Mouse (Mus musculus): ENCODE data around the gene Sit1. TPM values are rescaled to one million over a fixed set of nuclear protein-coding genes. Genes with fewer than 3 reads are reported as not detected.

Sit1 gene
- polyA plus RNA-seq (2015; fragmentation: Nextera tagmentation; extraction: Ambion mirVana), result not detected in 2 replicates

GRCm38 (mm10) chr4:43483535-43484091 lies at the start of gene Sit1:
TSS of gene Sit1 (minus strand) at chr4:43483734.

GRCm38 (mm10) chr4:43506536-43507185 lies 23.1 kb upstream of the Sit1 start, which contains the start of gene Car9:
TSS of gene Car9 (plus strand) at chr4:43506966.

GRCm38 (mm10) chr4:43499407-43500333 lies 16.1 kb upstream of the Sit1 start, which contains the start of gene Arhgef39:
TSS of gene Arhgef39 (minus strand) at chr4:43499695.

GRCm38 (mm10) chr4:43492821-43493185 lies 9.3 kb upstream of the Sit1 start, which contains the start of gene Ccdc107:
TSS of gene Ccdc107 (plus strand) at chr4:43492900.

GRCm38 (mm10) chr4:43454041-43454836 lies 29.3 kb downstream of the Sit1 start, which contains the start of gene Cd72:
TSS of gene Cd72 (minus strand) at chr4:43454628.

GRCm38 (mm10) chr4:43441639-43442038 lies 41.9 kb downstream of the Sit1 start, which contains the start of gene Tesk1:
TSS of gene Tesk1 (plus strand) at chr4:43441939.

Other genes with a start within 250 kb of the Sit1 start
- 0.25 and 0.42 TPM in 2 replicates for gene Atp8b5, start 216.6 kb downstream of the Sit1 start, polyA plus RNA-seq (2015; fragmentation: Nextera tagmentation; extraction: Ambion mirVana)
- gene Rusc2, start 101.8 kb downstream of the Sit1 start, polyA plus RNA-seq (2015; fragmentation: Nextera tagmentation; extraction: Ambion mirVana), result 49.6 and 50.3 TPM in 2 replicates
- 0.27 TPM in 1 of 2 replicates, not detected in the other for gene Fam166b, start 54.6 kb downstream of the Sit1 start, polyA plus RNA-seq (2015; fragmentation: Nextera tagmentation; extraction: Ambion mirVana)
- 8.8 and 9.1 TPM in 2 replicates for gene Tesk1, start 41.8 kb downstream of the Sit1 start, polyA plus RNA-seq (2015; fragmentation: Nextera tagmentation; extraction: Ambion mirVana)
- 3.1 and 3.8 TPM in 2 replicates for gene Cd72, start 29.1 kb downstream of the Sit1 start, polyA plus RNA-seq (2015; fragmentation: Nextera tagmentation; extraction: Ambion mirVana)
- 470 and 488 TPM in 2 replicates for gene Ccdc107, start 9.2 kb upstream of the Sit1 start, polyA plus RNA-seq (2015; fragmentation: Nextera tagmentation; extraction: Ambion mirVana)
- gene Arhgef39, start 16.0 kb upstream of the Sit1 start, polyA plus RNA-seq (2015; fragmentation: Nextera tagmentation; extraction: Ambion mirVana), result 13.1 and 13.4 TPM in 2 replicates
- gene Car9, start 23.2 kb upstream of the Sit1 start, polyA plus RNA-seq (2015; fragmentation: Nextera tagmentation; extraction: Ambion mirVana), result 3.2 TPM in 2 replicates
- gene Tpm2, start 40.0 kb upstream of the Sit1 start, polyA plus RNA-seq (2015; fragmentation: Nextera tagmentation; extraction: Ambion mirVana), result 9,877 and 11,778 TPM in 2 replicates
- 87.8 and 96.0 TPM in 2 replicates for gene Creb3, start 78.6 kb upstream of the Sit1 start, polyA plus RNA-seq (2015; fragmentation: Nextera tagmentation; extraction: Ambion mirVana)
- 176 and 198 TPM in 2 replicates for gene Tln1, start 79.0 kb upstream of the Sit1 start, polyA plus RNA-seq (2015; fragmentation: Nextera tagmentation; extraction: Ambion mirVana)
- gene Rgp1, start 95.0 kb upstream of the Sit1 start, polyA plus RNA-seq (2015; fragmentation: Nextera tagmentation; extraction: Ambion mirVana), result 12.0 TPM in 2 replicates
- gene Gba2, start 95.1 kb upstream of the Sit1 start, polyA plus RNA-seq (2015; fragmentation: Nextera tagmentation; extraction: Ambion mirVana), result 6.8 and 7.0 TPM in 2 replicates
- not detected in 2 replicates for gene Msmp, start 100.8 kb upstream of the Sit1 start, polyA plus RNA-seq (2015; fragmentation: Nextera tagmentation; extraction: Ambion mirVana)
- gene Npr2, start 148.2 kb upstream of the Sit1 start, polyA plus RNA-seq (2015; fragmentation: Nextera tagmentation; extraction: Ambion mirVana), result 8.3 and 8.5 TPM in 2 replicates
- 0.10 TPM in 1 of 2 replicates, not detected in the other for gene Spag8, start 169.9 kb upstream of the Sit1 start, polyA plus RNA-seq (2015; fragmentation: Nextera tagmentation; extraction: Ambion mirVana)
- 114 and 122 TPM in 2 replicates for gene Hint2, start 172.7 kb upstream of the Sit1 start, polyA plus RNA-seq (2015; fragmentation: Nextera tagmentation; extraction: Ambion mirVana)
- gene Tmem8b, start 185.2 kb upstream of the Sit1 start, polyA plus RNA-seq (2015; fragmentation: Nextera tagmentation; extraction: Ambion mirVana), result 3.0 and 3.4 TPM in 2 replicates
- 1.5 and 2.7 TPM in 2 replicates for gene Fam221b, start 185.4 kb upstream of the Sit1 start, polyA plus RNA-seq (2015; fragmentation: Nextera tagmentation; extraction: Ambion mirVana)
- gene Olfr70, start 217.1 kb upstream of the Sit1 start, polyA plus RNA-seq (2015; fragmentation: Nextera tagmentation; extraction: Ambion mirVana), result not detected in 2 replicates
- gene Olfr71, start 226.5 kb upstream of the Sit1 start, polyA plus RNA-seq (2015; fragmentation: Nextera tagmentation; extraction: Ambion mirVana), result not detected in 2 replicates
- 6.1 and 7.9 TPM in 2 replicates for gene Hrct1, start 243.5 kb upstream of the Sit1 start, polyA plus RNA-seq (2015; fragmentation: Nextera tagmentation; extraction: Ambion mirVana)
- 0.42 and 0.43 TPM in 2 replicates for gene Spaar, start 246.3 kb upstream of the Sit1 start, polyA plus RNA-seq (2015; fragmentation: Nextera tagmentation; extraction: Ambion mirVana)

All from urinary bladder, postnatal 0 days (tissue).